Mouse (Mus musculus) stomach, postnatal 0 days (tissue): ENCODE data around the gene Usp43.

Experiments
- CTCF ChIP-seq: IDR thresholded peaks from 2 replicates; pipeline ENCODE4 v1.5.1; 2016; ENCODE audit warnings: antibody characterized with exemption, low read depth, mild to moderate bottlenecking, moderate library complexity
- EP300 ChIP-seq: optimal IDR thresholded peaks from 2 replicates; pipeline ENCODE3; 2016; ENCODE audit warnings: antibody characterized with exemption

GRCm38 (mm10) chr11:67965242-67965883 is 43.4 kb upstream of the Usp43 start, which contains the start of gene Cfap52:
- TF ChIP-seq CTCF (no peak), EP300 (no peak)
